Mouse (Mus musculus) v-Abl transformed pro-B cells (cell line): ENCODE results near the gene Traf7.

Source experiments
- in situ Hi-C, 2 experiments: fragments of 400-800 bp; cut with MboI; formaldehyde crosslinking; loops; one replicate each; pipeline ENCODE4 v1.15.1; 2025; ENCODE audit not compliant: unreplicated experiment in 2 of 2

Traf7 gene

GRCm38 (mm10) chr17:24527723-24528559 is at the start of gene Traf7:
Gene Traf7, minus strand, starts transcription at chr17:24527938.
- in situ Hi-C loops = no loop called here

GRCm38 (mm10) chr17:24573811-24574210 is 46.1 kb upstream of the Traf7 start:
- in situ Hi-C loops = no loop called here

- in situ Hi-C loops = no loop called here
Observed at GRCm38 (mm10) chr17:24572651-24573245, 45.0 kb upstream of the Traf7 start.

- in situ Hi-C loops = no loop called here
Observed at GRCm38 (mm10) chr17:24569837-24570236, 42.1 kb upstream of the Traf7 start.

- in situ Hi-C loops = no loop called here
Observed at GRCm38 (mm10) chr17:24567034-24567779, 39.5 kb upstream of the Traf7 start.

- in situ Hi-C loops = no loop called here
Observed at GRCm38 (mm10) chr17:24565792-24566191, 38.1 kb upstream of the Traf7 start.

- in situ Hi-C loops = no loop called here
Observed at GRCm38 (mm10) chr17:24565092-24565491, 37.4 kb upstream of the Traf7 start.

GRCm38 (mm10) chr17:24564422-24564821 is 36.7 kb upstream of the Traf7 start:
- in situ Hi-C loops = no loop called here

GRCm38 (mm10) chr17:24563638-24564037 is 35.9 kb upstream of the Traf7 start:
- in situ Hi-C loops = no loop called here

GRCm38 (mm10) chr17:24561592-24561991 is 33.9 kb upstream of the Traf7 start:
- in situ Hi-C loops = no loop called here

GRCm38 (mm10) chr17:24560301-24561028 is 32.7 kb upstream of the Traf7 start:
- in situ Hi-C loops = no loop called here

GRCm38 (mm10) chr17:24559146-24559545 is 31.4 kb upstream of the Traf7 start:
- in situ Hi-C loops = no loop called here

- in situ Hi-C loops = no loop called here
Observed at GRCm38 (mm10) chr17:24558600-24559099, 30.9 kb upstream of the Traf7 start.

- in situ Hi-C loops = no loop called here
Observed at GRCm38 (mm10) chr17:24557091-24557490, 29.4 kb upstream of the Traf7 start.

- in situ Hi-C loops = no loop called here
Observed at GRCm38 (mm10) chr17:24551050-24551444, 23.3 kb upstream of the Traf7 start.

GRCm38 (mm10) chr17:24550416-24551049 is 22.8 kb upstream of the Traf7 start:
- in situ Hi-C loops = no loop called here

GRCm38 (mm10) chr17:24549618-24550415 is 22.1 kb upstream of the Traf7 start, which contains the start of gene Pkd1:
Gene Pkd1, plus strand, starts transcription at chr17:24549834.
- in situ Hi-C loops = no loop called here

GRCm38 (mm10) chr17:24548921-24549617 is 21.3 kb upstream of the Traf7 start:
- in situ Hi-C loops = no loop called here

- in situ Hi-C loops = no loop called here
Observed at GRCm38 (mm10) chr17:24548435-24548834, 20.7 kb upstream of the Traf7 start.
